Mouse (Mus musculus): ENCODE measurements around the gene Ikbip.

Gene Ikbip

GRCm38 (mm10) chr10:91116958-91117357 is 34.2 kb downstream of the Ikbip start:
- no peak for DNase-seq (ENCODE audit: low spot score)

DNA sequence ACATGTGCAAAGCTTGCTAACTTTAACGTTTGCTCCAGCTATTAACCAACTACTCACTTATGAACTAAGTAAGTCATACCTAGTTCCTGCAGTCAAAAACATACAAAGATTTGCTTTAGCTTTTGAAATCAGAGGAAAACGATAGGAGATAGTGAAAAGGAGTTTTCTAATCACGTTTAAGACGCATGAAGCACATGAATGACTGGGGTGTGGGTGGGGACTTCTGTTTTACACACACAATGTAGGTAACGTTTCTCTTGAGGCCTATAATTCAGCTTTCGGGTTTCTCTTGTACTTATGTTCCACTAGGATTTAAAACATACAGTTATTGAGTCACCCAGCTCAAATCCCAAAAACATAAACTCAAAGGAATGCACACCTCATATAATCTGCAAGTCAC is 39.9 kb downstream of the Ikbip start:
- DNase-seq (ENCODE audit: low spot score) = no peak

DNA sequence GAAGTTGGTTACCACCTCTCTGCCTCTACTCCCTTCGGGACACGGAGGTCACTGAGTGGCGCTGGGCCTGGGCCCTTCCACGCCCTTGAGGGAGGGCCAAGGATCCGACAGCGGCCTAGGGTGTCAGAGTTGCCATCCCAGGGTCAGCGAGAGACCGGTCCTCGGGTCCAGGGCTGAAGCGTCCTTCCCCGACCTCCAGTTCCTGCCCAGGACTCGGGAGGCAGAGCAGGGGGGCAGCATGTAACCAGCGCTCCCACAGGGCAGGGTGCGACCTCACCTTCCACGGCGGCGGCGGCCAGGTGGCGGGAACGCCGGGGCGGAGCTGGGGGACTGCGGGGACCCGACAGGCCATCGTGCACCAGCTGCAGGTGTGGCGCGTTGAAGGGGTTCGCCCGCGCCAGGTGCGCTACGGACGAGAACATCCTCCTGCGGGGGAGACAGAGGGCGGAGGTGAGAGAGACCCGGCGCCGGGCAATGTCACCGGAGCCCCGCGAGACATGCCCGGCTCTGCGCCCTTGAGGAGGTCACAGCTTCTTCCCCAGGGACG is 40.6 kb downstream of the Ikbip start:
- DNase-seq (ENCODE audit: low spot score) = peak; percentile 21

DNA sequence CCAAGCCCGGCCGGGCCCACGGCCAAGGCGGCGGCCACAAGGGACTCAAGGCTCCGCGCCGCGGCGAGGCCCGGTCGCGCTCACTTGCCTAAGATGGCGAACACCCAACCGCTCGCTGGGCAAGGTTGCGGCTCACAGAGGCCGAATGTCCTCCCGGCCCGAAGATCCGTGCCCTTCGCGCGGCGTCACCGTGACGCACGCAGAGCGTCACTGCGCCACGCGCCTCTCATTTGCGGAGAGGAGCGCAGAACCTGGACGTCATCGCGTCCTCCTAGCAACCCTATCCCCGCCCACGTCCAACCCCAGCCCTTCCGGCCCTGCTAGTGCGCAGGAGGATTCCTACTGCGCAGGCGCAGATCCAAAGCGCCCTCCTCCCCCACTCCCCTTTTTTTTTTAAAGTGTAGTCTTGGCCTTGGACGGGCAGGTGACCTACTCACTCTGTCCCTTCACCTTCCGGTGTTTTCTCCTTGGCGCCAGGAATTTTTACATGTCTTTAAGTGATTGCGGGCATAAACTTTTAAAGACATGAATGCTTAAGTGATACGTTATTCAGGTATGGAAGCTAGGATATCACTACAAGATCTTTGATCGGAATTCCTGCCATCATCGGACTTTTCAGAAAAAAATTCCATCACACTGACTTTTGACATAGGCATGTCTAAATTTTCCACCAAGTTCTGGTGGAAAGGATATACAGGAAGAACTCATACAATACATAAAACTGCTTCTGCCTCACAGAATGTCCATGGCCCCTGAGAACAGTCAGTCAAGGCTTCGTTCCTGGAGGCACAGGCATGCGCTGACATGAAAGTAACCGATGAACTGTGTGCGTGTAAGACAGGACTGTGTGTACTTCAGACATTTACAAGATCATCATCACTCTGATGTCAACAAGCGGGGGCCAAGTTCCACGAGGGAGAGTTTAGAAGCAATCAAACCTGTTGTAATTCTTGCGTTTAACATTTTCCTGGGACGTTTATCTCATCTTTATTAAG is 41.4 kb downstream of the Ikbip start, which contains the start of gene Slc25a3:
Gene Slc25a3 (minus strand): TSS at position 232 of the 995 bp plus-strand sequence.
- DNase-seq (ENCODE audit: low spot score) = peak; percentile 96

GRCm38 (mm10) chr10:91126618-91127355 is 44.0 kb downstream of the Ikbip start:
- DNase-seq (ENCODE audit: low spot score) = no peak

GRCm38 (mm10) chr10:91127395-91127794 is 44.7 kb downstream of the Ikbip start:
- DNase-seq (ENCODE audit: low spot score) = no peak

GRCm38 (mm10) chr10:91128551-91129160 is 45.9 kb downstream of the Ikbip start:
- no peak for DNase-seq (ENCODE audit: low spot score)

- DNase-seq (ENCODE audit: low spot score) = no peak
These were observed 48.1 kb downstream of the Ikbip start for GRCm38 (mm10) chr10:91130792-91131191.

DNA sequence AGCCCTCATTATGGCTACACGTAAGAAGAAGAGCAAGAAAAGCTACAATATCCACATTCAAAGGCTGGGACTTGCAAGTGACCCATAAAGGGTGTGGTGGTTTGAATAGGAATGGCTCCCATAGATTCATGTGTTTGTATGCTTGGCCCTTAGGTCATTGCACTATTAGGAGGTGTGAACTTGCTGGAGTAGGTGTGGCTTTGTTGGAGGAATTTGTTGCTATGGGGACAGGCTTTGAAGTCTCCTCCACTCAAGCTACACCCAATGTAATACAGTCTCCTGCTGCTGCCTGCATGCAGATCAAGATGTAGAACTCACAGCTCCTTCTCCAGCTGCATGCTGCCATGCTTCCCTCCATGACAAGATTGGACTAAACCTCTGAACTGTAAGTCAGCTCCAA is 48.8 kb downstream of the Ikbip start:
- DNase-seq (ENCODE audit: low spot score) = no peak

DNA sequence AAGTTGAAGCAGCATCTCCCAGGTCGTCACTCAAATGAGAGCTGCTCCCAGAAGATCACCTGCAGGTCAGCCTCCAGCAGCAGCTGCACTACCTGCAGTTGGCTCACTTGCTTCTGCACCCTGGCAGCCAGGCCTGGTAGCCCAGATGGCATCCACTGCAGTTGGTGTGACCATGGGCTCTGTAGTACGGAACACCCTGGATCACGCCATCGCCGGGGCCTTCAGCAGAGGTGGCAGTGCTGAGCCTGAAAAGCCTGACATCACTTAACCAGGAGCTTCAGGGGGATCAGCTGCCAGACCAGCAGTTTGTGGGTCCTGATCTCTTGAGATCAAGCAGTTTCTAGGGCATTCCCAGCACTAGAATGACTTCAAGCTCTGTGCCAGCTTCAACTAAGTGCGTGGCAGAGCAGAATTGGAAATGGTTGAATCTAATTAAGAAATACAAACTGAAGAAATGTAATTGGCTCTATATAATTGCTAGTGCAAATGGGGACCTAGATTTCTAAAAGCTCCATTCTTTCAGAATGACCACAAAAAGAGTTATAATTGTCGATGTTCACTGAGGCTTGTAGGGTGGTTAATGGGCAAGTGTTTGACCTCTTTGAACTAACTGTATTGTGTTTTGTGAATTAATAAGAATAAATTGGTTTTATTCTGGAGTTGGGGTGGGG is 52.7 kb downstream of the Ikbip start:
- DNase-seq (ENCODE audit: low spot score) = no peak

GRCm38 (mm10) chr10:91137400-91137799 is 54.7 kb downstream of the Ikbip start:
- DNase-seq (ENCODE audit: low spot score) = no peak

DNA sequence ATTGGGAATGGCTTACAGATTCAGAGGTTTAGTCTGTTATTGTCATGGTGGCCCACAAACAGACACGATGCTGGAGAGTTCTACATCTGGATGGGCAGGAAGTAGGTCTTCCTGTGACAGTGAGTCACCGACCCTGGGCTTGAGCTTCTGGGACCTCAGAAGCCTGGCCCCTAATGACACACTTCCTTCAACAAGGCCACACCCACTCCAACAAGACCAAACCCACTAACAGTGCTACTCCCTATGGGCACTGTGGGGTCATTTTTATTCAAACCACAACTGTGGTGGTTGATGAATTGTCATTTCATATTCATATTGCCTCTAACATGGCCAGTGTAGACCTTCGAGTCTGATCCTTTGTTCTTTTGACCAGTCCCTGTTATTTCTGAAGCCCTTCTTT is 55.6 kb downstream of the Ikbip start:
- DNase-seq (ENCODE audit: low spot score) = no peak

DNA sequence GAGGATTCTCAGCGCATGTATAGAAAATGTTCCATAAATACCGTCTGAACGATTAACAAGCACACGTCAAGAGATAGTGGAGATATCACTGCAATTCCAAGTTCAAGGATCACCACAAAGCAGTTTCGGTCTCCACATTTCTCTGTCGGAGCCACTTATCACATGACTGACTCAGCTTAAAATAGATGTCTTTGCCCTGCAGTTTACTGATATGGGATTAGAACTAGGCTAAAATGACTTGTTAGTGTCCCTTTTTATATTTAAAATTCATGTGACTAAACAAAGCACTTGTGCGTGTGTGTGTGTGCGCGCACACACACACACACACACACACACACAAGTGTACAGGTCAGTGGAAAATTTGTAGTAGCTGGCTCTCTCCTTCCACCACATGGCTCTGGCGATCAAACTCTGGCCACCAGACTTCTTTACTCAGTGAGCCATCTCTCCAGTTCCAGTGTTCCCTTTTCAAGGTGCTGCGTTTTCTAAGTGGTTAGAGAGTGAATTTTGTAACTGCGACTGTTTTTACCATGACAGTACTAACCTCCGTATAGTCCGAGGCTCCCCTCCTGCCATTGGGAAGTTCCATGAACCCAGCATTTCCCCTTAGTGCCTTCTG is 56.5 kb downstream of the Ikbip start:
- DNase-seq (ENCODE audit: low spot score) = no peak

GRCm38 (mm10) chr10:91141564-91141963 is 58.8 kb downstream of the Ikbip start:
- DNase-seq (ENCODE audit: low spot score) = no peak

DNA sequence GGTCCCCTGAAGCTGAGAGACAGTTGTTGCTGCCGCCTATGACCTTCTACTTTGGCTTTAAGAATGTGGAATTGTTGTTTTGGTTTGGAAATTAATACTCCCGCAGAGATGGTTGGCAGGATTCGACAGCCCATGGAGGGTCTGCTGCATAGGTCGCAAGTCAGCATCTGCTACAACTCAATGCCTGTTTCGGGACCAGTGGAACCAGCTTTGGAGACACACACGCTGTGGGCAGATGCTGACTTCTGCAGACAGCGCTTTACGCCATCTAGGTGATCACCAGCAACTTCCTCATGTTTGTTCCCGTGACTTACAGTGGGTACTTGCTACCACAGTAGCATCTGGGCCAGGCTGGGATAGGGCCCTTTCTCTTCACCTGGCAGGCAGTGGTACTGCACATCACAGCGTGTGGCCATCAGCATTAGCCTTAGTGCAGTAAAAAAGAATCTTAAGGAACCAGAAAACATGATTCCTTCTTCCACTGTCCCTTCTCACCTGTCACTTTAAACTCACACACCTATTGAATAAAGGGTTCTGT is 60.0 kb downstream of the Ikbip start:
- DNase-seq (ENCODE audit: low spot score) = no peak

DNA sequence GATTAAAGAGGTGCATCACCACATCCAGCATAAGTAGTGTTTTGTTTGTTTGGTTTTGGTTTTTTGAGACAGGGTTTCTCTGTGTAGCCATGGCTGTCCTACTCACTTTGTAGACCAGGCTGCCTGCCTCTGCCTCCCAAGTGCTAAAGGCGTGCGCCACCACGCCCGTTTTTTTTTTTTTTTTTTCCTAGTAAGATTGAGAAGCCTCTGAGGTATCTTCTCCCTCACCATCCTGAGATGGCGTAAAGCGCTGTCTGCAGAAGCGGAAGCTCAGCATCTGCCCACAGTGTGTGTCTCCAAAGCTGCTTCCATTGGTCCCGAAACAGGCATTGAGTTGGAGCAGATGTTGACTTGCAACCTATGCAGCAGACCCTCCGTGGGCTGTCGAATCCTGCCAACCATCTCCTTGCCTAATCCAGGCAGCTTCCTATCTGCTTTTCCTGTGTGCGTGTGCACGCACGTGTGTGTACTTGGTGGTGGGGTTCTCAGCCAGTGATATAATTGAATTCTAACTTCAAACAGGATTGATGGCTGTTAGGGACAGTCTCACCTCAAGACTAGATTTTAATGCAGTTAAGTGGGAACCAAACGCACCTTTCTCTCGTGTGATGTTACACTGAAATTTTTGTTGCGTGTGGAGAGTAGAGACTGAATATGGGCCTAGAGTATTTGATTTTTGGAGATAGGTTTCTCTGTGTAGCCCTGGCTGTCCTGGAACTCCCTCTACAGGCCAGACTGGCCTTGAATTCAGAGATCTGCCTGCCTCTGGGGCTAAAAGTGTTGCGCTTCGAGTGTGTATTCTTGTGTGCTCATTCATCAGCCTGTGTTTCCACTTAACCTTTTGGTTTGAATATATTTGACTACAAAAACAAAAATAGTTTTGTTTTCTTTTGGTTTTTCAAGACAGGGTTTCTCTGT is 60.8 kb downstream of the Ikbip start:
- no peak for DNase-seq (ENCODE audit: low spot score)

GRCm38 (mm10) chr10:91145413-91145812 is 62.7 kb downstream of the Ikbip start:
- no peak for DNase-seq (ENCODE audit: low spot score)

All from urinary bladder, postnatal 10 days (tissue).